Mouse (Mus musculus) splenic B cell, adult 2 months (primary cell): Measurements from ENCODE around the gene Ccdc125.

Source experiments
- DNase-seq: peaks from one replicate; pipeline ENCODE4 v3.0.0-alpha.2; 2011; ENCODE audit warnings: low read depth, low spot score
- H3K27me3 ChIP-seq: 2 replicates; pipeline ENCODE4 v1.6.1; 2012; ENCODE audit warnings: mild to moderate bottlenecking, low read length, moderate library complexity, mixed read lengths; ENCODE audit not compliant: control insufficient read depth, poor library complexity, insufficient read depth, severe bottlenecking
- H3K36me3 ChIP-seq: 2 replicates; pipeline ENCODE4 v1.6.1; 2012; ENCODE audit warnings: mild to moderate bottlenecking, low read length, moderate library complexity, mixed read lengths; ENCODE audit not compliant: control insufficient read depth, poor library complexity, insufficient read depth, severe bottlenecking

Gene Ccdc125

GRCm38 (mm10) chr13:100669291-100670022, at the start of gene Ccdc125:
Gene Ccdc125 (plus strand): TSS chr13:100669717.
- peaks cover 4% of the 10 kb centered on the region; the same call in 1 of the 2 replicates for H3K36me3 ChIP-seq
- no peaks in the 10 kb centered on the region for H3K27me3 ChIP-seq
- peak; percentile 38 for DNase-seq

GRCm38 (mm10) chr13:100622241-100622640, 47.3 kb upstream of the Ccdc125 start:
- Histone ChIP-seq H3K36me3 (peaks cover 7% of the 10 kb centered on the region), H3K27me3 (no peaks in the 10 kb centered on the region)
- DNase-seq = no peak

- DNase-seq = no peak
- Histone ChIP-seq H3K36me3 (peaks cover 16% of the 10 kb centered on the region), H3K27me3 (no peaks in the 10 kb centered on the region)
Measured at GRCm38 (mm10) chr13:100634106-100634691, 35.3 kb upstream of the Ccdc125 start.

GRCm38 (mm10) chr13:100642471-100643209, 26.9 kb upstream of the Ccdc125 start:
- H3K27me3 ChIP-seq = no peaks in the 10 kb centered on the region
- peaks cover 10% of the 10 kb centered on the region; the same call in 1 of the 2 replicates for H3K36me3 ChIP-seq
- peak; percentile 79 for DNase-seq

- DNase-seq = no peak
- H3K27me3 ChIP-seq = no peaks in the 10 kb centered on the region
- peaks cover 4% of the 10 kb centered on the region; the same call in 1 of the 2 replicates for H3K36me3 ChIP-seq
Measured at GRCm38 (mm10) chr13:100648223-100648622, 21.3 kb upstream of the Ccdc125 start.

GRCm38 (mm10) chr13:100650550-100651438, 18.7 kb upstream of the Ccdc125 start, which contains the start of the genes Ak6 and Rad17:
Gene Ak6 (plus strand): TSS chr13:100650979.
Gene Rad17 (minus strand): TSS chr13:100651051.
- DNase-seq = peak; percentile 96
- H3K27me3 ChIP-seq = no peaks in the 10 kb centered on the region

GRCm38 (mm10) chr13:100651439-100652186, 17.9 kb upstream of the Ccdc125 start, which contains the start of gene Taf9:
Gene Taf9 (plus strand): TSS chr13:100651579.
- DNase-seq = peak; percentile 11
- no peaks in the 10 kb centered on the region for H3K36me3 ChIP-seq
- no peaks in the 10 kb centered on the region for H3K27me3 ChIP-seq

More at GRCm38 (mm10) chr13:100650550-100651438, 18.7 kb upstream of the Ccdc125 start, which contains the start of the genes Ak6 and Rad17:
- H3K36me3 ChIP-seq = no peaks in the 10 kb centered on the region

GRCm38 (mm10) chr13:100658091-100658490, 11.4 kb upstream of the Ccdc125 start:
- DNase-seq = no peak
- Histone ChIP-seq H3K27me3 (no peaks in the 10 kb centered on the region), H3K36me3 (no peaks in the 10 kb centered on the region)

- Histone ChIP-seq H3K36me3 (no peaks in the 10 kb centered on the region), H3K27me3 (no peaks in the 10 kb centered on the region)
- peak; percentile 85 for DNase-seq
Measured at GRCm38 (mm10) chr13:100659864-100660456, 9.6 kb upstream of the Ccdc125 start.

GRCm38 (mm10) chr13:100670181-100670741, 744 bp downstream of the Ccdc125 start:
- no peaks in the 10 kb centered on the region for H3K27me3 ChIP-seq
- peaks cover 4% of the 10 kb centered on the region; the same call in 1 of the 2 replicates for H3K36me3 ChIP-seq
- peak; percentile 22 for DNase-seq

- DNase-seq = no peak
- Histone ChIP-seq H3K27me3 (no peaks in the 10 kb centered on the region), H3K36me3 (peaks cover 2% of the 10 kb centered on the region; the same call in 1 of the 2 replicates)
Measured at GRCm38 (mm10) chr13:100675936-100676635, 6.6 kb downstream of the Ccdc125 start.

- Histone ChIP-seq H3K36me3 (peaks cover 2% of the 10 kb centered on the region; the same call in 1 of the 2 replicates), H3K27me3 (no peaks in the 10 kb centered on the region)
- DNase-seq = no peak
Measured at GRCm38 (mm10) chr13:100681615-100682014, 12.1 kb downstream of the Ccdc125 start.
